Mouse (Mus musculus): ENCODE measurements around the gene Hmcn2. TPM values are rescaled to one million over a fixed set of nuclear protein-coding genes. Genes with fewer than 3 reads are reported as not detected.

The Hmcn2 gene
- 0.96 and 1.2 TPM in 2 replicates for polyA plus RNA-seq (2015; fragmentation: Nextera tagmentation; extraction: Ambion mirVana)

GRCm38 (mm10) chr2:31314007-31314465 lies at the start of gene Hmcn2:
Hmcn2 (plus strand) TSS chr2:31314415.
- no peak within 1 kb of the TSS for H3K4me3 ChIP-seq (ENCODE audit: low read depth, low read length)
- 4% methylated on average over 33 of the region's 33 CpGs for WGBS (ENCODE audit: insufficient replicate concordance)
- no peaks in the 10 kb centered on the region for H3K36me3 ChIP-seq (ENCODE audit: control insufficient read depth, insufficient read depth)
- H3K4me2 ChIP-seq (ENCODE audit: low read depth, low read length): no peak within 1 kb of the TSS
- no peak for ATAC-seq (ENCODE audit: low read depth)
- H3K4me1 ChIP-seq (ENCODE audit: control insufficient read depth, low read depth, low read length): no peaks in the 10 kb centered on the region
- H3K27ac ChIP-seq (ENCODE audit: low read length): no peak within 1 kb of the TSS
- no peaks in the 10 kb centered on the region for H3K9me3 ChIP-seq (replicated peaks; ENCODE audit: control insufficient read depth, low read length)
- H3K9ac ChIP-seq (ENCODE audit: low read depth, low read length): no peak within 1 kb of the TSS
- peaks cover 35% of the 10 kb centered on the region for H3K27me3 ChIP-seq (ENCODE audit: control insufficient read depth, insufficient read depth, low read depth, low read length)

GRCm38 (mm10) chr2:31267447-31267846 lies 46.8 kb upstream of the Hmcn2 start:
- 62% methylated on average over 6 of the region's 6 CpGs for WGBS (ENCODE audit: insufficient replicate concordance)
- no peaks in the 10 kb centered on the region for H3K36me3 ChIP-seq (ENCODE audit: control insufficient read depth, insufficient read depth)
- no peak for ATAC-seq (ENCODE audit: low read depth)

GRCm38 (mm10) chr2:31268631-31269030 lies 45.6 kb upstream of the Hmcn2 start:
- Histone ChIP-seq H3K27me3 (ENCODE audit: control insufficient read depth, insufficient read depth, low read depth, low read length) (no peaks in the 10 kb centered on the region), H3K4me1 (ENCODE audit: control insufficient read depth, low read depth, low read length) (no peaks in the 10 kb centered on the region), H3K36me3 (ENCODE audit: control insufficient read depth, insufficient read depth) (no peaks in the 10 kb centered on the region), H3K4me2 (ENCODE audit: low read depth, low read length) (no peak overlapping the region), H3K9me3 (replicated peaks; ENCODE audit: control insufficient read depth, low read length) (no peaks in the 10 kb centered on the region), H3K4me3 (ENCODE audit: low read depth, low read length) (no peak overlapping the region), H3K27ac (ENCODE audit: low read length) (no peak overlapping the region), H3K9ac (ENCODE audit: low read depth, low read length) (no peak overlapping the region)
- no peak for ATAC-seq (ENCODE audit: low read depth)
- WGBS (ENCODE audit: insufficient replicate concordance): 32% methylated on average over 5 of the region's 5 CpGs

More at GRCm38 (mm10) chr2:31267447-31267846, 46.8 kb upstream of the Hmcn2 start:
- no peaks in the 10 kb centered on the region for H3K27me3 ChIP-seq (ENCODE audit: control insufficient read depth, insufficient read depth, low read depth, low read length)
- H3K4me1 ChIP-seq (ENCODE audit: control insufficient read depth, low read depth, low read length): no peaks in the 10 kb centered on the region
- H3K4me2 ChIP-seq (ENCODE audit: low read depth, low read length): no peak overlapping the region
- no peak overlapping the region for H3K27ac ChIP-seq (ENCODE audit: low read length)
- no peak overlapping the region for H3K9ac ChIP-seq (ENCODE audit: low read depth, low read length)
- no peaks in the 10 kb centered on the region for H3K9me3 ChIP-seq (replicated peaks; ENCODE audit: control insufficient read depth, low read length)
- no peak overlapping the region for H3K4me3 ChIP-seq (ENCODE audit: low read depth, low read length)

DNA sequence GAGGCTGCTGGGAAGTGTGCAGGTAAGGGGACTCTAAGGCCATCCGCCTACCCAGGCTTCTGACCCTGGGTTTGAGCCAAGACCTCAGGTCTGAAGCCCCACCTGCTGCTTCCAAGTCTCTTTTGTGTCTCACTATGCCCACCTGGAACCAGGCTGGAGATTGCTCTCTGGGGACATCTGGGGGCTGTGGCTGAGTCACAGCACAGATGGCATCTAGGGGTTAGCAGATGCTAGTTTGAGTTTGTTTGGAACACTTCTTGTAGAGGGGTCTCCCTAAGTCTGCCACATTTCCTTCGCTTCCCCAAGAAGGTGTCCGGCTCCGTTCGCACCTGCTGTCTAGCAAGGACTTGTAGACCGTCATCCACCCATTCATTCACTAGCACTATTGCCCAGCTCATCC lies 45.0 kb upstream of the Hmcn2 start:
- WGBS (ENCODE audit: insufficient replicate concordance): 75% methylated on average over 6 of the region's 6 CpGs
- H3K4me2 ChIP-seq (ENCODE audit: low read depth, low read length): no peak overlapping the region
- H3K4me3 ChIP-seq (ENCODE audit: low read depth, low read length): no peak overlapping the region
- no peak overlapping the region for H3K27ac ChIP-seq (ENCODE audit: low read length)
- H3K27me3 ChIP-seq (ENCODE audit: control insufficient read depth, insufficient read depth, low read depth, low read length): no peaks in the 10 kb centered on the region
- no peak for ATAC-seq (ENCODE audit: low read depth)
- no peaks in the 10 kb centered on the region for H3K9me3 ChIP-seq (replicated peaks; ENCODE audit: control insufficient read depth, low read length)
- no peaks in the 10 kb centered on the region for H3K4me1 ChIP-seq (ENCODE audit: control insufficient read depth, low read depth, low read length)
- no peak overlapping the region for H3K9ac ChIP-seq (ENCODE audit: low read depth, low read length)
- no peaks in the 10 kb centered on the region for H3K36me3 ChIP-seq (ENCODE audit: control insufficient read depth, insufficient read depth)

DNA sequence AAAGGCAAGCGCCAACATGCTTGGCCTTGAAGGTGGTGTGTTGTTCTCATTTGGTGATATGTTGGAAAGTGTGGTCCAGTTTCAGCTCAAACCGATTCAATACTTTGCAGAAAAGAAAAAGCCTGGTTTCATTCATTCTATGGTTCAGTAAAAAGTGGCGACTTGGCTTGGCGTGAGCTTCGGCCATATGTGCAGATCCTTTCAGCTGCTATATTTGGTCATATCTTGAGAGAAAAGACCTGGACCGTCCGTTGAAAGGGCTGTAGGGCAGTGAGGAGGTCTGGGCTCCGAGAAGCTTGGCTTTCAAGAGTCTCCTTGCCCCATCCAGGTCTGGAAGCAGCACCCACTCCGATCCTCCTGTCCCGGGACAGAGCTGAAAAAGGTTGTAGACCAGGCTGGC lies 44.4 kb upstream of the Hmcn2 start:
- ATAC-seq (ENCODE audit: low read depth): no peak
- H3K9ac ChIP-seq (ENCODE audit: low read depth, low read length): no peak overlapping the region
- no peaks in the 10 kb centered on the region for H3K27me3 ChIP-seq (ENCODE audit: control insufficient read depth, insufficient read depth, low read depth, low read length)
- H3K27ac ChIP-seq (ENCODE audit: low read length): no peak overlapping the region
- 77% methylated on average over 10 of the region's 10 CpGs for WGBS (ENCODE audit: insufficient replicate concordance)
- H3K9me3 ChIP-seq (replicated peaks; ENCODE audit: control insufficient read depth, low read length): no peaks in the 10 kb centered on the region
- H3K4me2 ChIP-seq (ENCODE audit: low read depth, low read length): no peak overlapping the region
- no peak overlapping the region for H3K4me3 ChIP-seq (ENCODE audit: low read depth, low read length)
- no peaks in the 10 kb centered on the region for H3K36me3 ChIP-seq (ENCODE audit: control insufficient read depth, insufficient read depth)
- H3K4me1 ChIP-seq (ENCODE audit: control insufficient read depth, low read depth, low read length): no peaks in the 10 kb centered on the region

DNA sequence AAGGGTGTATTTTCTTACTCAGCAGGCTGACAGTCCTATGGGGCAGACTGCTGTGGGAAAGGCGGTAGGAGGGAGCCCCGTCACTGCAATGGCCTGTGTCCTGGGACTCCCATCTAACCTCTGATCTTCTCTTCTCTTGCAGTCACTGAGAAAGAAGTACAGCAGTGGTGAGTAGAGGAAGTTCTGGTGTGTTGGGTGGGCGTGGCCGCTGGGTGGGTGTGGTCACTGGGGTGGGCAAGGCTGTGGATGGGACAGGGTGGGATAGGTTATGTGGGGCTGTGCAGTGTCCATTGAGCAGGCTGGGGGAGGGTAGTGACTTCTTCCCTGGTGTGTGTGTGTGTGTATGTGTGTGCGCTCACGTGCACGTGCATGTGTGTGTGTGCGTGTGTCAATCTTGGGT lies 43.7 kb upstream of the Hmcn2 start:
- H3K27ac ChIP-seq (ENCODE audit: low read length): no peak overlapping the region
- H3K36me3 ChIP-seq (ENCODE audit: control insufficient read depth, insufficient read depth): no peaks in the 10 kb centered on the region
- no peak overlapping the region for H3K9ac ChIP-seq (ENCODE audit: low read depth, low read length)
- ATAC-seq (ENCODE audit: low read depth): no peak
- no peak overlapping the region for H3K4me3 ChIP-seq (ENCODE audit: low read depth, low read length)
- WGBS (ENCODE audit: insufficient replicate concordance): 73% methylated on average over 8 of the region's 8 CpGs
- no peak overlapping the region for H3K4me2 ChIP-seq (ENCODE audit: low read depth, low read length)
- H3K4me1 ChIP-seq (ENCODE audit: control insufficient read depth, low read depth, low read length): no peaks in the 10 kb centered on the region
- no peaks in the 10 kb centered on the region for H3K9me3 ChIP-seq (replicated peaks; ENCODE audit: control insufficient read depth, low read length)
- no peaks in the 10 kb centered on the region for H3K27me3 ChIP-seq (ENCODE audit: control insufficient read depth, insufficient read depth, low read depth, low read length)

GRCm38 (mm10) chr2:31271071-31271470 lies 43.1 kb upstream of the Hmcn2 start:
- Histone ChIP-seq H3K4me2 (ENCODE audit: low read depth, low read length) (no peak overlapping the region), H3K9me3 (replicated peaks; ENCODE audit: control insufficient read depth, low read length) (no peaks in the 10 kb centered on the region), H3K9ac (ENCODE audit: low read depth, low read length) (no peak overlapping the region), H3K4me1 (ENCODE audit: control insufficient read depth, low read depth, low read length) (no peaks in the 10 kb centered on the region), H3K27me3 (ENCODE audit: control insufficient read depth, insufficient read depth, low read depth, low read length) (no peaks in the 10 kb centered on the region), H3K27ac (ENCODE audit: low read length) (no peak overlapping the region), H3K4me3 (ENCODE audit: low read depth, low read length) (no peak overlapping the region), H3K36me3 (ENCODE audit: control insufficient read depth, insufficient read depth) (no peaks in the 10 kb centered on the region)
- no peak for ATAC-seq (ENCODE audit: low read depth)
- 63% methylated on average over 1 of the region's 1 CpGs for WGBS (ENCODE audit: insufficient replicate concordance)

GRCm38 (mm10) chr2:31274993-31275392 lies 39.2 kb upstream of the Hmcn2 start:
- no peak overlapping the region for H3K4me3 ChIP-seq (ENCODE audit: low read depth, low read length)
- 65% methylated on average over 6 of the region's 6 CpGs for WGBS (ENCODE audit: insufficient replicate concordance)
- H3K36me3 ChIP-seq (ENCODE audit: control insufficient read depth, insufficient read depth): no peaks in the 10 kb centered on the region
- H3K4me2 ChIP-seq (ENCODE audit: low read depth, low read length): no peak overlapping the region
- H3K27me3 ChIP-seq (ENCODE audit: control insufficient read depth, insufficient read depth, low read depth, low read length): no peaks in the 10 kb centered on the region
- H3K4me1 ChIP-seq (ENCODE audit: control insufficient read depth, low read depth, low read length): no peaks in the 10 kb centered on the region
- no peak overlapping the region for H3K9ac ChIP-seq (ENCODE audit: low read depth, low read length)
- no peak overlapping the region for H3K27ac ChIP-seq (ENCODE audit: low read length)
- no peaks in the 10 kb centered on the region for H3K9me3 ChIP-seq (replicated peaks; ENCODE audit: control insufficient read depth, low read length)
- no peak for ATAC-seq (ENCODE audit: low read depth)

DNA sequence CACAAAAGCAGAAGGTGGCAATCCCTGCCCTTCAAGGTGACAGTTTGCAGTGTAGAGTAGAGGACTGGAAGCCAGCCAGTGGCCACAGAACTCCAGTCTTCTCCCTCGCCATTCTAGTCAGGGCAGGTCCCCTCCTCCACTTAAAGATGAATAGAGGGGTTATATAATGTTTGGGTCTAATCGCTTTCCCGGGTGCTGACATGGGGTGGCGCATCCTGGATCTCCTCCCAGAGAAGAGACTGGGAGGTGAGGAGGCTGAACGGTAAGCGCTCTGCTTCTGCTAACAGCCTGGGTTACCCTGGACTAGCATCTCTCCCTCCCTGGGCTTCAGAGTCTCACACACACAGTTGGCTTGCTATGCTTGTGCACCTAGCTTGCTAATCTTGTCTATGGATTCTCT lies 36.4 kb upstream of the Hmcn2 start:
- no peaks in the 10 kb centered on the region for H3K36me3 ChIP-seq (ENCODE audit: control insufficient read depth, insufficient read depth)
- no peak overlapping the region for H3K9ac ChIP-seq (ENCODE audit: low read depth, low read length)
- no peak for ATAC-seq (ENCODE audit: low read depth)
- H3K27ac ChIP-seq (ENCODE audit: low read length): no peak overlapping the region
- no peaks in the 10 kb centered on the region for H3K4me1 ChIP-seq (ENCODE audit: control insufficient read depth, low read depth, low read length)
- H3K27me3 ChIP-seq (ENCODE audit: control insufficient read depth, insufficient read depth, low read depth, low read length): no peaks in the 10 kb centered on the region
- no peak overlapping the region for H3K4me2 ChIP-seq (ENCODE audit: low read depth, low read length)
- WGBS (ENCODE audit: insufficient replicate concordance): 68% methylated on average over 6 of the region's 6 CpGs
- H3K9me3 ChIP-seq (replicated peaks; ENCODE audit: control insufficient read depth, low read length): no peaks in the 10 kb centered on the region
- H3K4me3 ChIP-seq (ENCODE audit: low read depth, low read length): no peak overlapping the region

All from liver, embryonic 16.5 days (tissue).